Mouse (Mus musculus) olfactory bulb, adult 2 months (tissue): ENCODE data around the gene Arl11.

Source experiments
- CTCF ChIP-seq: fragments of 200-500 bp; IDR thresholded peaks from 2 replicates; pipeline ENCODE4 v1.5.1; 2012; ENCODE audit warnings: low read depth, mild to moderate bottlenecking, low read length, moderate library complexity; ENCODE audit not compliant: insufficient read depth
- POLR2A ChIP-seq: fragments of 200-500 bp; IDR thresholded peaks from 2 replicates; pipeline ENCODE4 v1.6.1; 2012; ENCODE audit warnings: mild to moderate bottlenecking, low read depth, low read length, moderate library complexity; ENCODE audit not compliant: insufficient read depth

GRCm38 (mm10) chr14:61344590-61344989 lies 35.0 kb downstream of the Arl11 start:
- TF ChIP-seq CTCF (no peak), POLR2A (no peak)
